Mouse (Mus musculus) 3T3-L1 (cell line): ENCODE measurements at regions not wholly inside any gene's neighbourhood (a gene's known extent, or its start where the extent isn't known, plus 50 kb on each side); places are given as distances from the start of the nearest gene placed in this dataset.

ENCODE experiments used
- DNase-seq: peaks from one replicate; pipeline ENCODE4 v3.0.0-alpha.2; 2015; ENCODE audit warnings: low read depth, low spot score

DNA sequence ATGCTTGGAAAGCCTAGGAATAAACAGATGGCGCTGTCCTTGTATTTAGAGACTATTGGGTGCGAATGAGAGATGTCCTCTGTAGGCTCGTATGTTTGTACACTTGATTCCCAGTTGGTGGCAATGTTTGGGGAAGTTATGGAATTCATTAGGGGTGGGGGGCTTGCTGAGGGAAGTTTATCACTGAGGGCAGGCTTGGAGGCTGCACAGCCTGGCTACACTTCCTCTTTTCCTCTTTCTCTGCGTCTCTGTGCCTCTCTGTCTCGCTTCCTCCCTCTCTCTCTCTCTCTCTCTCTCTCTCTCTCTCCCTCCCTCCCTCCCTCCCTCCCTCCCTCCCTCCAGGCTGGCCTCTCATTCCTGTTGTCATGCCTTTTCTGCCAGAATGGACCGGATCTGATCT lies 104.2 kb upstream of the Arid2 start:
- DNase-seq, result no peak

DNA sequence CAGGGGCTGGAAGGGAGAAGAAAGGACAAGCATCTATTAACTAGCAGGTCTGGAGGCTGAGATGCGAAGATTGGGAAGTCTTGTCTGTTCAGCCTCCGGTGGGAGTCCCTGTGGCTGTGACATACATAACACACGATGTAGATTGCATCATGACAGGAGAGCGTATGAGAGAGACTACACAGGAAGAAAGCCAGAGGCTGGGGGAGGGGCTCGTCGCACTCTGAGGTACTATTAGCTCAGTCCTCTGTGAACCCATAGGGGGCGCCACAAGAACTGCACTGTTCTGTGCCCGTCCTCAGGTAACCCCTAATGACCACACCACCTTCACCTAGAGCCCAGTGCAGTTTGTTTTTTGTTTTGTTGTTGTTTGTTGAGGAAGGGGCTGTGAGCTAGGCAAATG lies 102.7 kb upstream of the Arid2 start:
- no peak for DNase-seq

DNA sequence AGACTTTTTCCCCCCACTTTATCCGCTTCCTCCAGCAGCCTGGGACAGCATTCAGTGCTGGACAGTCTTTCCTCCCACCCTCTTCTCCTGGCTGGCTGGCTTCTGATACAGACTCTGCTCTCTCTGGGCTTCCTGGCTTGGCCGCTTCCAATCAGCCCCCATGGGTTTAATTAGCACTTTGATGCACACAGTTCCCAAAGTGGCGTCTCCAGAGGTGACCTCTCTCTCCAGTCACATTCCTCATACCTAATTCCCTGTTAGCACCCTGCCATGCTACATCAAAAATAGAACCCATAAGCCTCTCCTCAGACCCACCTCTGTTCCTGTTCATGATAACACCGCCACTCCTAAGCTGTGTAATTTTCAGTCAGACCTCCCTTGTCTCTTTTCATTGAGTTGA lies 101.9 kb upstream of the Arid2 start:
- DNase-seq, result no peak

DNA sequence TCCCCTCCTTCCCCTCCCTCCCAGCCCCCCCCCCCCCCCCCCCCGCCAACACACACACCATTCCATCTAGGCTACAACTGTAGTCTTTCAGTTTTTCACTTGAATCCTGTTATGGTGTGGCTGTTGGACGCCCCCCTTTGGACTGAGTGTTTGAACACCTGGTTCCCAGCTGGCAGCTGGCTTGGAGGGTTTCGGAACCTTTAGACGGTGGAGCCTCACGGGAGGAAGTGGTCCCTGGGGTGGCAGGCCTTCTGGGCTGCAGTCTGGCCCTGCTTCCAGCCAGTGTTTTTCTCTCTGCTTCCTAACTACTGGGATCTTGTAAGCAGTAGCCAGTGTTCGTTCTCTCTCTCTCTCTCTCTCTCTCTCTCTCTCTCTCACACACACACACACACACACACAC lies 101.4 kb upstream of the Arid2 start:
- DNase-seq, result no peak

DNA sequence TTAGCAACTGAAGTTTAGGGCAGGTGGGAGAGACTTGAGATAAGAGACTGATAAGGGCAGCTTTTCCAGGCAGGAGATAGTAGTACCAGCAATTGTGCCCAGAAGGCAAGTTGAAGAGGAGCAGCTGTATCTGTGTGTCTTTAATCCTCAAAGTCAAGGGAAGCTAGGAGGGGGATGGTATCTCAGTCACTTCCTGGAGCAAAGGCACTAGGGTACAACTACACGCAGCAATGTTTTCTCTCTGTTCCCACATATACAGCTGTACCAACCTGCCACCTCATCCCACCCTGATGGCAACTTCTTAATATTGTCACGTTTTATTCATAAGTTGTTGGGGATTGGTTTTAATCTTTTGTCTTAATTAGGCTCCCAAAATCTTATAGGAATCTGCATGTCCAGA lies 97.8 kb upstream of the Arid2 start:
- DNase-seq, result no peak

DNA sequence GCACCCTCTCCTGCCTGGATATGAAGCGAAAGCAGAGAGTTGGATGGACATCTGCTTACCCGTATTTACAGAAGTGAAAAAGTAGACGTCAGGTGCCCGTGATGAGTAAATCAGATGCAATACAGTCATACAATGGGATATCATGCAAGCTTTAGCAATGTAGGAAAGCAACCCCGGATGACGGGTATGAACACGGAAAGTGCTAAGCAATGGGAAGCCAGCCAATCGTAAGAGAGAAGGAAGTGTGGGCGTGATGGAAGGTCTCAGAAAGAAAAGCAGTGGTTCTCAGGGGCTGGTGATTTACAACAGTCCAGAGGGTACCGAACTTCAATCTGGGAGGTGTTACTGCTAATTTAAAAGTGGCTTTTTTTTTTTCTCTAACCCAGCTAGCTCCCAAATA lies 89.9 kb upstream of the Arid2 start:
- DNase-seq, result peak; percentile 9

DNA sequence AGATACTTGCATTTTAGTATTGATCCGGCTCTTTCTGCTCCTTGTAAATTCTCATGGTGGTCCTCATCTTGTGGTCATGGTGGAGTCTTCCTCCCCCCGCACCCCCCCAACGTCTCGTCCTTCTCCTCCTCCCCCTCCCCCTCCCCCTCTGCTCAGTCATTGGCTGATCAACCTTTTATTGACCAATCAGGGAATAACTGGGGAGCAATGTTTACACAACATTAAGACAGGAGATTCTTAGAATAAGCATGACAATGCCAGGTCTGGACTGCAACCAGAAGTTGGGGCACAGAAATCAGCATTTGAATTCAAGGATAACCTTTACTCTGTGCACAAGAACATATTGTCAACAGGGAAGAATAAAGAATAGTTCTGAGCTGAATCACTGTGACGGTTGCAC lies 89.4 kb upstream of the Arid2 start:
- peak; percentile 15 for DNase-seq

DNA sequence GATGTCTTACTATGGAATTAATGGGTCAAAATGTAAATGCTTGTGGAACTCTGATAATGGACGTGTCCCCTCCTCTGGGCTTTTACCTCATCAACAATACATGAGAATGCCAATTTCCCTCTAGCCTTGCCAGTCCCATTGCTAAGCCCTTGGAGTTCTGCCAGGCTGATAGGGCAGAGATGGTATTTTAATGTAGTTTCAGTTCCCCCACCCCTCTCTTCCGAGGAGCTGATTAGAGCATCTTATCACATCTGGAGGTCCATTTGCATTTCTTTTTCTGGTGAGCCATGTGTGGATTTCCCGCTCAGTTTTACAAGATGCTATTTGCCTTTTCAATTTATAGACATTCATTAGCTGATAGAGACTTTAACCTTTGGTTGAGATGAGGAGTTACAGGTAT lies 86.0 kb upstream of the Arid2 start:
- no peak for DNase-seq

DNA sequence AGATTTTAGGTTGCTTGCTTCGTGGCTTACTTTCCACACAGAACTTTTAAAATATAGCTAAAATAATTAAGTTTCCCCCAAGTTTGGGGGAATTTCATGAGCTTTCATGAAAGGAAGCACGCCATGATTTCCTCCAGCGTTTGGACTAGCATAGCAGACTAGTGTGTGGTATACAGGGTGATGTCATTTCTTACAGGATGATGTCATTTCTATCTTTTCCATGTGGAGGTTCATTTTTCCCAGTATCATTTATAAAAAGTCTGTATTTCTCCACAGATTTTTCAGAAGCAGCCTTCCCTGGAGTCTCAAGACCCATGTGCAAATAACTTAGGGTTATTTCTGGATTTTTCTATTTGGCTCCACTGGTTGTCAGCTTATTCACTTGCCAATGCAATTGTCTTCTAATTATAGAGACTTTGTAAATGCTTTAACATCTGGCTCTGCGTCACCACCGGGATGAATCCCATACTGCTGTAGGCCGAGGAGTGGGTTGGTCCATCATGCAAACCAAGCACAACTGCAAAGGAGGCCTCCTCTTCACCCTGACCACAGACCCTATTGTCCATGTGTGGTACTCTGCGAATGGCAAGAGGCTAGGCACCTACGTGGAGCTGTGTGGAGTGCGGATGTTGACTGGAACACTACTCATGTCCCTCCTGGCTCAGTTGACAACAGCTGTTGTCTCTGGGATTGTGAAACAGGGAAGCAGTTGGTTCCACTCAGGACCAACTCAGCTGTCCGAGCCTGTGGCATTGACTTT lies 85.4 kb upstream of the Arid2 start:
- no peak for DNase-seq

DNA sequence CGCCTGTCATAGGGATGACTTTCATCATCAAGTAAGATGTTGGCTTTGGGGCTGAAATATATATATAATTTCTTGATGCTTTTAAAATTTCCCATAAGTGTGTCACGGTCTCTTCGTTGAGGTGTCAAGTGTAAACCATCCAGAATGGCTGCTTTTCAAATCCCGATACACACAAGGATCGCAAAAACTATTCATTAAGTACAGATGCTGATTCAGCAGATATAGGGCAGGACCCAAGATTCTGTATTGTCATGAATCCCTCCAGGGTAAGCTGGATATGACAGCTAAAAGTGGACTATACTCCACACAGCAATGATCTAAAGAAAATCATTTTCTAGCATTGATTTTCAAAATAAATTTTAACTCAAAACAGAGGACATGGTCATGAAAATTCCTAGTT lies 83.1 kb upstream of the Arid2 start:
- DNase-seq, result no peak

DNA sequence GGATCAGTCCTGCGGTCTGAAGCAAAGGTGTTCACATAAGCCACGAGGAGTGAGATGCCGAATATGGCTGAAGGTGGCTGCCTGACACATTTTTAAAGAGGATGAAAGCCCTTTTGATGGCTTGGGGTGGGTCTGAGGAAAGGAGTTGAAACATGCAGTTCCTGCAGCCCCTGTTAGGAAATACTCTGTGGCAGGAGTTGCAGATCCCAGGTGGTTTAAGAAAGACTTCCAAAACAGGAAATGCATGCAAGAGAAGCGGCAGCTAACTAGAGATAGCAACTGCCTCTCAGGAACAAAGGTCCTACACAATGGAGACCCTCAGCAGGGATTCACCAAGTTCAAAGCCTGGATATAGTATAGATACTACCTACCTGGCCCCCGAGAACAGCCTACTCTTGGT lies 82.7 kb upstream of the Arid2 start:
- DNase-seq, result no peak

DNA sequence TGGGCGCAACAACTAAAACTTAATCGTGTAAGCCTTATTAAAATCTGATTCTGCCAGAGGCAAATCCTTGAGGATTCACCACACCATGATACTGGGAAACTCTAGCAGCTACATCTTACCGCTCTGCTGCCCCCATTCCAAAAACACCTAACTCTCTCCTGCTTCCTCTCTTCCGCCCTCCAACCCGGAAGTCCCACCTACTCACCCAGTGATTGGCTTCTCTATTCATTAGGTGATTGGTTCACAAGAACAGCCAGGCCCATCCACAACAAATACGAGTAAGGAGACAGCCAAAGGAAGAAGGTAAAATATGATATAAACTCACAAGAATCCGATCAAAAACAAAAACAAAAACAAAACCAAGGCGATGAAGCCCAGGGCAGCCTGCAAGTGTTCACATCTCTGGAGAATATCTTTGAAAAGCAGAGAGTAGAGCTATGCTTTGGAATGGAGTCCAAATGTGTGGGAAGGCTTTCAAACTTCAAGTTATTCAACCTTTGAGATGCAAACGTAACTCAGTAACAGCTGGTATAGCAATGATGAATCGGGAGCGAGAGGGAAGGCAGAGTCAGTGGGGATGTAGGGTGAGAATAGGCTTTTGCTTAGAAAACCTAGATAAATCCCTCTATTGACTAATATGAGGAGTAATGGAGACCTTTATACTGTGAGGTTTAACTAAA lies 76.5 kb upstream of the Arid2 start:
- peak; percentile 49 for DNase-seq

DNA sequence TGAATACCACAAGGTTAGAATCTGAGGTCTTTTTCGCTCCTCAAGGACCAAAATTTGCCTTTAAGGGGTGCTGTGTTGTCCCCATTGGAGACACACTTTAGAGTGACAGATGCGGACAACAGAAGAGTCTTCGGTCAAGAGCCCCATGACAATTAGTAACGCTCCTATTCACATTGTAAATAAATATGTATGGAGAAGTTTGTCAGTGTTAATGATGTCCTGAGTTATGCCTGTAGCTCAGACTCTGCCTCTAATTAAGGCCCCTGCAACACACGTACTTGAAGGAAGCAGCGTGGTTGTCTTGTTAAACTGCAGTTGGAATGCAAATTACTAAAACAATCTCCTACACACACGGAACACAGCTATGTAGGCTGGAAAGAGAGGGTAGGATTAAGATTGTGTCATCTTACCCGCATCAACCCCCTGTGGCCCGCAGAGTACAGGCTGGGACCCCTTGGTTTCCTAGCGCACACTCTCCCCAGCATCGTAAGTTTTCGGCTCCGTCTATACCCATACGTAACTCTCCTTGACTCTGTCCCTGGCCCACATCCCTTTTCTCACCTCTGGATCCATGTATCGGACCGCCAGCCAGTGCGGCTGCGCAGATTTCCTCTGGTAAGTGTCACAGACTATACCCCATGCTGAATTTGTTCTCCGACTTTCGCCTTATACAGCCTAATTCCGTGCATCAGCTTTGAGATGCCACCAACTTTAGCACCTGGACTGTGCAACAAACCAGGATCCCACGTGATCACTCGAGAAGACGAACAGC lies 73.6 kb upstream of the Arid2 start:
- no peak for DNase-seq

DNA sequence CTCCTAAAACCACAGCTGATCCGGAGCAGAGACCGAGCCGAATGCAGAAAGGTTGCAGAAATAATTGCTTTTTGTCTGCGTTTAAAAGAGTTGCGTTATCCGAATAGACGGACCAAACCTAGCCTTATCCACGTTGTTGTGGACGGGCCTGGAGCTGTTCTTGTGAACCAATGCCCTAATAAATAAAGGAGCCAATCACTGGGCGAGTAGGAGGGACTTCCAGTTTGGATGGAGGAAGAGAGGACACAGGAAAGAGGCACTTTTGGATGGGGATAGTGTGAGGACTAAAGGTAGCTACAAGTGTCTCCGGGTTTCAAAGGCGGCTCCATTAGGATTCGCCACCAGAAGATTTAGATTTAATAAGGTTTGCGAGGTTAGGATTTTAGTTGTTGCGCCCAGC lies 69.4 kb upstream of the Arid2 start:
- no peak for DNase-seq

DNA sequence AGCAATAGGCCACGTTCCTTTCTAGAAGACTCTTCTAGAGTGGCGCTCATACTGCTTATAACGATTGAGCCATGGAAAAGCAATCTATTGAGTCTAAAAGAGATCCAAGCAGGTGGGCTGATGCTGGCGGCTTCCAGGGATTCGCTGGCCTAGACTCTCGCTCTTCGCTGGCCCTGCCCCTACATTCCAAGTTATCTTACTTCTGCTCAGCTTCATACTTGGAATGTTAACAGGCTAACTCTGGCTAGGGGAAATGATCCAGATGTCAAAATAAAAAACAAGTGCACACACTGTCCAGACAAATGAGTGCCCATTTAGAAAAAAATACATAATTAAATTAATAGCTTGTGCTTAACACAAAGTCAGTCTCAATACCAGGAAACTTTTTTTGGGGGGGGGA lies 67.6 kb upstream of the Arid2 start:
- DNase-seq, result no peak

DNA sequence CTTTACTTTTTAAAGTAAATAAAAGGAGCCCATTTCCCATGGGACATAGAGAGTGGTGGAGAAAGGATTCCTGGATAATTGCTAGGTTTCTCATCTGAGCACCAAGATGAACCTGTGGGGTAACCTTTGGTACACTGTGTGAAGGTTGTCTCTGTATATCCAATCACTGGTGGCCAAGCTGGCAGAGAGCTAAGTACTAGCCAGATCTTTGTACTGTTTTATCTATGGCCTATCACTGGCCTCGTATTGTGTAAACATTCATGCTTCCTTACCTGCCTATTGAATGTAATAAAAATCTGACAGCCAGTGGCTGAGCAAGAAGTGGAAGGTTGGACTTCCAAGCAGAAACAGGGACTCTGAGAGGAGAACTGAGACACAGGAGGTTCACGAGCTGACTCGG lies 55.3 kb upstream of the Arid2 start:
- DNase-seq, result no peak

DNA sequence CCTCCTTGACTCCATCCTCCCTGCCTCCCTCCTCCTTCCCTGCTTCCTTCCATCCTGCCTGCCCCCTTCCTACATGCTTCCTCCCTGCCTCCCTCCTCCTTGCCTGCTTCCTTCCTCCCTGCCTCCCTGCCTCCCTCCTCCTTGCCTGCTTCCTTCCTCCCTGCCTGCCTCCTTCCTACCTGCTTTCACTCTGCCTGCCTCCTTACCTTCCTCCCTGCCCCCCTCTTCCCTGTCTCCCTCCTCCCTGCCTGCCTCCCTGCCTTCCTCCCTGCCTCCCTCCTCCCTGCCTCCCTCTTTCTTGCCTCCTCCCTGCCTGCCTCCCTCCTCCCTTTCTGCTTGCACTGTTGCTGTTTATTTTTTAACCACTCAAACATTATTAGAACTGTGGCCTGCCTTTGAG lies 54.2 kb upstream of the Arid2 start:
- no peak for DNase-seq

DNA sequence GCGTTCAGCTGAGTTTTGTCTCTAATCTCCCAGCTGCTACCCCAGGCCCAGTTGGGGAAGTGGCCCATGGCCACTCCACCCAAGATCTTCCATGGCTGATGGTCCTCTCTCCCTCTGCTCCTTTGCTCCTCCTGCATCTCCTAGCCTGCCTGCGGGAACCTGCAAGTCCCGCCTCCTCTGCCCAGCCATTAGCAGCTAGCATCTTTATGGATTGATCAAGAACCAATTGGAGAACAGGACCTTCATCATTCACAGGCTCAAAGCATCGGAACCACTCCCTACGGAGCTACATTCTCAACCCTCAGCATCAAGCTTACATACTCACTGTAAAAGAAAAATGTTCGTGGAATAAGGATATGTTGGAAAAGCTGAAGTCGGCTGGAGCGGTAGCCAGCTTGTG lies 52.5 kb upstream of the Arid2 start:
- no peak for DNase-seq
